Mouse (Mus musculus): ENCODE results near the gene Tmem161b.
"Not testable (repeated sequence)": the region's sequence is repeated elsewhere in the genome, so short reads cannot be mapped to it uniquely, and the experiment has no call there.

The Tmem161b gene

GRCm38 (mm10) chr13:84221820-84222681, at the start of gene Tmem161b:
Gene Tmem161b (plus strand): TSS chr13:84222296.
- peak; percentile 57 for DNase-seq (ENCODE audit: extremely low spot score, low read depth, low spot score)

DNA sequence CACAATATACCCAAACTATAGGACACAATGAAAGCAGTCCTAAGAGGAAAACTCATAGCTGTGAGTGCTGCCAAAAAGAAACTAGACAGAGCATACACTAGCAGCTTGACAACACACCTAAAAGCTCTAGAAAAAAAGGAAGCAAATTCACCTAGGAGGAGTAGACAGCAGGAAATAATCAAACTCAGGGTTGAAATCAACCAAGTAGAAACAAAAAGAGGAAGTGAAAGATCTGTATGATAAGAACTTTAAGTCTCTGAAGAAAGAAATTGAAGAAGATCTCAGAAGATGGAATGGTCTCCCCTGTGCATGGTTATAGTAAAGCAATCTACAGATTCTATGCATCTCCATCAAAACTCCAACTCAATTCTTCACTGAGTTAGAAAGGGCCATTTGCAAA, 36.3 kb upstream of the Tmem161b start:
- not testable (repeated sequence) for DNase-seq (ENCODE audit: extremely low spot score, low read depth, low spot score)

GRCm38 (mm10) chr13:84192723-84193122, 29.4 kb upstream of the Tmem161b start:
- no peak for DNase-seq (ENCODE audit: extremely low spot score, low read depth, low spot score)

GRCm38 (mm10) chr13:84222682-84222992, 541 bp downstream of the Tmem161b start:
- DNase-seq (ENCODE audit: extremely low spot score, low read depth, low spot score) = no peak

DNA sequence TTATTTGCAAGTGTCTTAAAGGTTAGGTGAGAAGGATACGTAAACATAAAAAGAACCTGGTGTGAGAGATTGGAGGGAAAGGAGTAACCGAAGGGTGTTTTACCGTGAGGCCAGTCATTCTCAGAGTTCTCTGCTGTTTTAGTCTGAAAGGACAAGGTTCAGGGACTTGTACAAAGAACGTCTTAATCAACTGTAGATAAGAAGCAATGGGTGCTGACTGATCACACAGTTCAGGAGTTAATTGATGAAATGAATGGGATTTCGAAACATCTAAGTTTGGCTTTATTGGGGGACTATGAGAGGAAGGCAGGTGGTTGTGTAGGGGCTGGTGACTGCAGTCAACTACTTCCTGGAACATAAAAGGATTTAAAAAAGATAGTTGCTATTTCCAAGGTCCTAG, 922 bp downstream of the Tmem161b start:
- DNase-seq (ENCODE audit: extremely low spot score, low read depth, low spot score) = no peak

DNA sequence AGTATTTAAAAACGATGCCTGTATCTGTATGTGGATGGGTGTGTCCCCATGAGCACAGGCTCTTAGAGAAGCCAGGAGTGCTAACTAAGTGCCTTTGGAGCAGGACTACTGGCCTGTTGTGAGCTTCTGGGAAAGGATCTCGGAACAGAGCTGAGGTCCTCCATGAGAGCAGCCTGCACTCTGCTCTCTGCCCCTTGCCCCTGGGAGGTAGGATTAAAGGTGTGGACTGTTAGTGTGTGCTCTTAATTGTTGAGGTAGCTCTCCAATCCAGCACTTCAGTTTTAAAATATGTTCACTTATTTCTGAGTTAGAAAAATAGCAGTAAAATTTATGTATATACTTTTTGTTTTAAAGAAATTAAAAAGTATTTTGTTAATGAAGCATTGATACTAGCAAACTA, 11.9 kb downstream of the Tmem161b start:
- no peak for DNase-seq (ENCODE audit: extremely low spot score, low read depth, low spot score)

DNA sequence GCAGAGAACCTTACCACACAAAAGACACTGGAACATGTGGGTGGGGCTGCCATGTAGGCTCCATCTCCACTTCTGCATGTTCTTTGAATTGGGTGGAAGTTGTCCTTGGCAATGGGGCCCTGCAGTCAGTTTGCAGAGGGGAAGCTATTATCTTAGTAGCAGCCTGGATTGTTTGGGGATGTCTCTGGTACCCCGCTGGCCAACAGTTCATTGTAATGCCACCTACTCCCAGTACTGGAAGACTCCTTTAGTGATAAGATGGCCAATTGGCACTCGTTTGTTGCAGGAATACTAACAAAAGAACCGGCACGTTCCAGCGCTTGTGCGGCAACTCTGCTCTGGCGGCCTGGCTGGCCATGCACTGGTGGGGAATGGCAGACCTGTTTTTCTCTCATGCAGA, 14.7 kb downstream of the Tmem161b start:
- no peak for DNase-seq (ENCODE audit: extremely low spot score, low read depth, low spot score)

DNA sequence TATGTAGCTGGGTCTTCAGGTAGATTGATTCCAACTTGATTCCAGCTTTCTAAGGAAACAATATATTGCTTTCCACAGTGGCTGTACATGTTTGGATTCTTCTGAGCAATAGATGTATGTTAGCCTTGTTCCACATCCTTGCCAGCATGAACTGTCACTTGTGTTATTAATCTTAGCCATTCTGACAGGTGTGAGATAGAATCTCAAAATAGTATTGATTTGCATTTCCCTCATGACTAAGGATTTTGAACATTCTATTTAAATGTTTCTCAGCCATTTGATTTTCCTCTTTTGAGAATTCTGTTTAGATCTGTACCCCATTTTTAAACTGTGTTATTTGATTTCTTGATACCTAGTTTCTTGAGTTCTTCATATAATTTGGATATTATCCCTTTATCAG, 16.1 kb downstream of the Tmem161b start:
- no peak for DNase-seq (ENCODE audit: extremely low spot score, low read depth, low spot score)

GRCm38 (mm10) chr13:84248065-84248464, 26.0 kb downstream of the Tmem161b start:
- no peak for DNase-seq (ENCODE audit: extremely low spot score, low read depth, low spot score)

DNA sequence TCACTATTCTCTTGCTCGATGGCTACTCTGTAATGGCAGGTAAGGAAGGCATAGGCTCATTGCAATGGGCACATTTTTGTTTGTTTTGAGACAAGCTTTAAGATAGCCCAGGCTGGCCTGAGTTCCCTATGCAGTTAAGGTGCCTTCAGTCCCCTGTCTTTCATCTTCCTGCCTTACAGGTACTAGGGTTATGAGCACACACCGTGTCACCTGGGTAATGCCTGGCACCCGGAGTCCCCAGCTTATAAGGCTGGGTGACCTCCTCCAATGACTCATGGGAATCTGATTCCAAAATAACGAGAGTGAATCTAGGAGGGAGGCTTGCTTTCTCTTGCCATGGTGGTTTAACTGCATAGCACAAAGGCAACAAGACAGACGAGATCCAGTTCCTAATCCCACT, 29.2 kb downstream of the Tmem161b start:
- DNase-seq (ENCODE audit: extremely low spot score, low read depth, low spot score) = no peak

GRCm38 (mm10) chr13:84255047-84255446, 33.0 kb downstream of the Tmem161b start:
- no peak for DNase-seq (ENCODE audit: extremely low spot score, low read depth, low spot score)

- not testable (repeated sequence) for DNase-seq (ENCODE audit: extremely low spot score, low read depth, low spot score)
Measured at GRCm38 (mm10) chr13:84264418-84264817, 42.3 kb downstream of the Tmem161b start.

- no peak for DNase-seq (ENCODE audit: extremely low spot score, low read depth, low spot score)
Measured at GRCm38 (mm10) chr13:84276246-84276645, 54.1 kb downstream of the Tmem161b start.

GRCm38 (mm10) chr13:84280352-84280751, 58.3 kb downstream of the Tmem161b start:
- DNase-seq (ENCODE audit: extremely low spot score, low read depth, low spot score) = no peak

DNA sequence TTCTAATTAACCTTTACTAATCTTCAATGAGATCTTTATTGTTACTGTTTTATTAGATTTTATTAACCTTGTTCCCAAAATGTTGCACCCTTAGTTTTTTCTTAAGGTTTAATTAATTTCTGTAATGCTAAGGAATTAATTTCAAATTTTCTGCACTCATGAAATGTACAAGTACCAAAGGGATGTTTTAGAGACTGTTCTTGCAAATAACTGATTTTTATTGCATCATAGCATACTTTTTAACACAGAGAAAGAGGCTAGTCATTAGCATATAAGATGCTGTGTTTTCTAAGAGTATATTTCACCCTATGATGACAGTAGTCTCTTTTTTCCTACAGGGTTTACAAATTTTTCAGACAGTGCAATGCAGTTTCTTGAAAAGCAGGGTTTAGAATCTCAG, 60.9 kb downstream of the Tmem161b start:
- no peak for DNase-seq (ENCODE audit: extremely low spot score, low read depth, low spot score)

DNA sequence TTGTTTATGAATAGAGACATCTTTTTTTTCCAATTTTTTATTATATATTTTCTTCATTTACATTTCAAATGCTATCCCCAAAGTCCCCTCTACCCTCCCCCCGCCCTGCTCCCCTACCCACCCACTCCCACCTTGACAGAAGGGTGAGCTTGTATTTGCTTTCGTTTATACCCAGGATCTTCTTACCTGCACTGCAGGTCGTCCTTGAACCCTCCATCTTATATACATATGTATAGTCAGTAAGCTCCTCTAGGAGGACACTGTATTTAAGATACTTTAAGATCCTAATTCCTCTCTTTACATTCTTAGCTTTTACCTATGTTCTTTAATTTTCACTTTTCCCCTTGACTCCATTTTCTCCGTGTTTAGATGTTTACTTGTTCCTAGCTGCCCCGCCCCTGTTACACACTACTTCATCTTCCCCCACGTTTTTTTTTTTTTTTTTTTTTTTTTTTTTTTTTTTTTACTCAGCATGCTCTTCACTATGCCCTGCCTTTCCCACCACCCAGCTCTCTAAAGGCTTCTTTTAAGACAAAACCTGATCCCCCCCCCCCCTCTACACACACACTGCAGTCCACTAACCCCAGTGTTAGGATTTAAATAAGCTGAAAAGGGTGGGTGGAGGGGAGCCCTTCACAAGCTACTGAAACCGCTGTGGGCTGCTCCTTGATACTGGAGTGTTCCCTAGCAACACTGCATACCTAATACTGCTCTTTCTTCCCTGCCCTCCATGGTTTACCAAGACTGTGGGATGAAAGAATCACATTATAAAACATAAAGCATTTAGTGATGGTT, 62.9 kb downstream of the Tmem161b start:
- no peak for DNase-seq (ENCODE audit: extremely low spot score, low read depth, low spot score)

- DNase-seq (ENCODE audit: extremely low spot score, low read depth, low spot score) = no peak
Measured at GRCm38 (mm10) chr13:84285559-84285945, 63.5 kb downstream of the Tmem161b start.

DNA sequence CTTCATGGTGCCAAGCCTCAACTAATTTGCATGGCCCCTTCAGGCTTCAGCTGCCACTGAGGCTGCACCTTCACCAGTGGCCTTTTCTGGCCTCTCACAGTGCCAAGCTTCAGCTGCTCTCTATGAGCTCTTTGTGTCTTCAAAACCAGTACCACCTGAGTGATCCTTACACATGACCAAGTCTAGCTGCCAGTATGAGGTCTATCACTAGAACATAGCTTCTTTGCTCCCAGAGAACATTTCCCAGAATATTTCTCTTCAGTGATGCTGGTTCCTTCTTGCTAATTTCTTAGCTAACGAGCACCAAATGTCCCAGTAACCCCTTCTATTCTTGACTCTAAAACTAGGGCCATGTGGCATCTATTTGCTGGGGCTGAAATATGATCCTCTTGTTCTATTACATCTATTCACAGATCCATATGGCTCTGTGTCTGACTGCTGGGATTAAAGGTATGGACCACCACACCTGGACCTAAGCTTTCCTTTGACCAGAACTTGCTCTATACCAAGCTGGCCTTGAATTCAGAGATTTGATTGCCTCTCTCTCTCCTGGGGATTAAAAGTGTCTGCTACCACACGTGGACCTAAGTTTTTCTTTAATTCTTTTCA, 77.5 kb downstream of the Tmem161b start:
- DNase-seq (ENCODE audit: extremely low spot score, low read depth, low spot score) = no peak

- DNase-seq (ENCODE audit: extremely low spot score, low read depth, low spot score) = no peak
Measured at GRCm38 (mm10) chr13:84343272-84343671, 121.2 kb downstream of the Tmem161b start.

- DNase-seq (ENCODE audit: extremely low spot score, low read depth, low spot score) = no peak
Measured at GRCm38 (mm10) chr13:84343691-84344495, 121.8 kb downstream of the Tmem161b start.

- DNase-seq (ENCODE audit: extremely low spot score, low read depth, low spot score) = no peak
Measured at GRCm38 (mm10) chr13:84344711-84345110, 122.6 kb downstream of the Tmem161b start.

Data from hindlimb bud, embryonic 11.5 days (tissue).